Mouse (Mus musculus): Measurements from ENCODE around the gene Strip1.

The Strip1 gene

GRCm38 (mm10) chr3:107627641-107628040 is 3.9 kb downstream of the Strip1 start:
- no peak for DNase-seq

GRCm38 (mm10) chr3:107626751-107627150 is 4.7 kb downstream of the Strip1 start:
- DNase-seq: no peak

DNA sequence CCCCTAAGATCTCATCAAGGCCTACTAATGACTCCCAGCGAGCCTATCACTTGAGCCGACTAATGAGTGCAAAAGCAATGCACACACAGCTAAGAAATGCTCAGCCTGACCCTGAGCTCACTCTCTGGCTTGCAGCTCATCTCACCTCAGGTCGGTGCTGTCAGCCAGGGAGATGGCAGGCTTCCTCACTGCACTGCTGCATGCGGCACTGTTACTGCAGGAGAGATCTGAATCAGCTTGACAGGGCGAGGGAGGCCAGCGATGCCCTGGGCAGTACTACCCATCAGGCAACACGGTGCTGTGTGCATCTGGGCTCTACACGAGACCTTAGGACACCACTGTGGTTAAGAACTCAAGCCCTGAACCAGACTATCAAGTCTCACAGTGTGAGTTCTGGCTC is 6.0 kb downstream of the Strip1 start:
- no peak for DNase-seq

DNA sequence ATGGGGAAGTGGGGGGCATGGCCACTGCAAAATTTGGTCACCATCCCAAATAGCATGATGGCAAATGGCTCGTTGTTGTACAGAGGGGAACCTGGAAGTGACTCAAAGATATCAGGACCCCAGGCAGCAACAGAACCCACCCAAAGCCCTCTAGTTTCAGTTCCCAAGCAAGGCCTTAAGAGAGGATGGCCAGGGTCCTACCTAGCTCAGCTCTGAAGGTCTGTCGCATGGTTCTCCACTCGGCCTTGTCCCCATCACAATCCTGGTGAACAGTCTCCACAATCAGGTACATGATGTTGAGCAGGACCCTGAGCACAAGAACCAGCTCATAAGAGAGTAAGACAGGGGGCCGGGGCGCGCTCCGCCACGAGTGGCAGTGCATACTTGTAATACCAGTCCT is 7.1 kb downstream of the Strip1 start:
- no peak for DNase-seq

- DNase-seq: no peak
Measured at GRCm38 (mm10) chr3:107622537-107622936, 9.0 kb downstream of the Strip1 start.

DNA sequence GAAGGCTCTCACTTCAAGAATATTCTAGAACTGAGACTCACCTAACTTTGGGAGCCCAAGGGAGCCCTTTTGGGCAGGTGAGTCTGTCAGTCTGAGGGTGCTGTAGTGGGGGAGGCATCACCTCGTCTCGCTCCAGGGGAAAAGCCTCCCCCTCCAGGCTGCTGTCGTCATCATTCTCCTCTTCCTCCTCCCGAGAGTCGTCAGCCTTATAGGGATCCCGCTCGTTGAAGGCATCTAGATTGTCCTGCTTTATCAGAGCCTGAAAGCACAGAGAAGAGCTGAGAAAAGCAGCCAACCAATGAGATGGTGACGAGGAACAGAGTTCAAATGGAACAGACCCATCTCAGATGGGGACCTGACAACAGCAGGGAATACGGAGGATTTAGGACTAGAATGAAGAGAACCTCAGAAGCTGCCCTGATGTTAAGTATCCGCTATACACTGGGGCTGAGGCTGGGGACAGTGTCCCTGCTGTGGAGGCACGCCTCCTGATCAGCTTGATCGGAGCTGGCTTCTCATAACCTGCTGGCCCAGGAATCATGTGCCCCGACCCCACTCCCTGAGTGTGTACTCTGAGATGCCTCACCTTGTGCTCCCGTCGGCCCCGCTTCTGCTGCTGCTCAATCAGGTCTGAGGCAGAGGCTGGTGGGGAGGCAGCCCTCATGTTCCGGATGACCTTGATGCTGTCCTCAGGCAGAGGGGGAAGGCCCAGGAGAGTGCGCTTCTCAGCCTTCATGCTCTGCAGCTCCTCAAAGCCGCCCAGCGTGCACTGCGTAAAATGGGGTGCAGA is 10.0 kb downstream of the Strip1 start:
- DNase-seq: no peak

GRCm38 (mm10) chr3:107619911-107620310 is 11.6 kb downstream of the Strip1 start:
- DNase-seq: no peak

DNA sequence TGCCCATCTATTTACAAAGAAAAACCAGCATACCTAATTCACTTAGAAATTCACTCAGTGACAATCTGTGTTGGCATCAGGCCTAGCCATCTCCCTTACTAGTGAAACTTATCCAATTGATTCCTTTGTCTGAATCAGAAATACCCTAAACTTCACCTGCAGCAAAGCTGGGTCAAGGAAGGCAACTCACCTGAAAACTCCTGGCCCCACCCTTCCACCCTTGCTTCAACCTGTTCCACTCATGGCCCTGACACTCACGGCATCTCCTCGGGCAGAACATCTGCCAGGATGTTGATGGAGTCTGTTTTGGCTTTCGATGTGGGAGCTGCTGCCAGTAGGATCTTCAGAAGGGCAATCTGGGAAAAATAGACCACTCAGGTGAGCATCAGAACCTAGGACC is 13.7 kb downstream of the Strip1 start:
- no peak for DNase-seq

DNA sequence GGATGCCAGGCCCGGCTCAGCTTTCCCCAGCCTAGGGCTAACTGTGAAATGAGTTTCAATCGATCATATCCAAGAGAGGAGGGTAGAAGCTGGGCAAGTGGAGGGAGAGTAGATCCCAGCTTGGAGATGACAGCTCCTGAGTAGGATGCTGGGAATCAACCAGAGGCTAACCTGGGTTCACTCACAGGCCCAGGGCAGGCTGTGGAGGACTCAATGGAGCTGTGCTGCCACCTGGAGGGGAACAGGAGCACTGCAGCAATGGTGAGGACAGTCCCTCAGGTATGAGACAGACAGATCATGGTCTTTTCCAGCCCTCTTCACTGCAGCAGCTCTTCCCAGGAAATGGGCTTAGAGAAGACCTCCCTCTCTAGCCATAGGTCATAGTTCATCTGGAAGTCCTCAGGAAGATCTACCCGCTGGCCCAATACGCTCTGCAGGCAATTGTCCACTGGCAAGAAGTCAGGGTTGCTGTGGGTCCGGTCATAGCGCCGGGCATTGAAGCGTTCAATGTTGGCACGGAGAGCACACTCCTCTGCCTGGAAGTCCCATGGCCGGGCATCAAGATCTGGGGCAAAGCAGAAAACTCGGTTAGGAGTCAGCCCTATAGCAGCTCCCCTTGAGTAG is 18.5 kb downstream of the Strip1 start:
- DNase-seq: peak; percentile 74 to 76

GRCm38 (mm10) chr3:107611394-107611793 is 20.1 kb downstream of the Strip1 start:
- DNase-seq: no peak

DNA sequence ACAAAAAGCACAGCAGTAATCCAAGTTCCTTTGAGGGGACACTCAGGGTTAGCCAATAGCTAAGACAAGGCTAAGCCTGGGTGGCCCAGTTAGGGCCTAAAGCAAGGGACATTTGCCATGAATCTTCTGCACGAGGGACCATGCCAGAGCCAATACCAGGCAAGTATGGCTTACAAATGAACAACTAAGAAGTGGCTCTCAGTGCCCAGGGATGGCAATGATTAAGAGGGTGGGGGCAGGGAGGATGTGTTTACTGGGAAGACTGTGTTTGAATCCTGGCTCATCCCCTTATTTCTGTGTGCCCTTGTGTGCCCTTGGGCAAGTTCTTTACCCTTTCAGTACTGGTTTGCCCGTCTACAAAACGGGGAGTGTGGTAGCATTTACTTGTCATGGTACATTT is 22.1 kb downstream of the Strip1 start:
- no peak for DNase-seq

- DNase-seq: no peak
Measured at GRCm38 (mm10) chr3:107608808-107609207, 22.7 kb downstream of the Strip1 start.

DNA sequence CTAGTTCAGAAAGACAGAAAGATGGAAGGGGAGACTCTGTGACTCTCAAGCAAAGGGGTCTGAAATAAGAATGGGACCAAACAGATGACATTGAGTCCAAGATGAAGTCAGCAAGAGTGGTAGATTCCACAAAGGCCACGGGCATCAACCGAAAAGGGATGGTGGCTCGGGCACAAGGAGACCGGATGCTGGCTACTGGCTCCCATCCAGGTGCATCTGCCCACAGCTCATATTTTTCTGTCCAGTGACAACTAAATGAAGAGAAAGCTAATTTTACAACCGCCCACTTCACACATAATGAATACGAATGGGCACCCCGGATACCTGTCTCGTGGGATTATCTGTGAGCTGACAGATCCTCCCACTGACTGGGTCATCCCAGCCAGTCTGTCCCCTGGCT is 24.3 kb downstream of the Strip1 start:
- DNase-seq: no peak

DNA sequence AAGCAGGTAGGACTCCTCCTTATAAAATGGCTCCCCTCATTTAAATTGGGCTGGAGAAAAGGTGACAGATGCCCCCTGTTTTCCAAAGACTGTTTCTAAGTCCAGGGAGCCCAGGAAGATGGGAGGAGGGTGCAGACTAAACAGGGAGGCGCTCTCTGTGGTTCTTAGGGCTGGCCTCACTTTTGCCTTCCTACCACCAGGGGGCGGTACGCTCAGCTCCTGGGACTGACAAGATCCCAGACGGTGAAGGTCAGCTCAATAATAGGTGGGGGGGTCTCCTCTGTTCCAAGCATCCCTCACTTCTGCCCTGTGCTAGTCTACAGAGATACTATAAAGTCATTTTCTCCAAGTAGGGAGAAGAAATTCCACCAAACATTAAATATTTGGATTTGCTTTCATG is 26.2 kb downstream of the Strip1 start:
- DNase-seq: peak; percentile 79 to 80

DNA sequence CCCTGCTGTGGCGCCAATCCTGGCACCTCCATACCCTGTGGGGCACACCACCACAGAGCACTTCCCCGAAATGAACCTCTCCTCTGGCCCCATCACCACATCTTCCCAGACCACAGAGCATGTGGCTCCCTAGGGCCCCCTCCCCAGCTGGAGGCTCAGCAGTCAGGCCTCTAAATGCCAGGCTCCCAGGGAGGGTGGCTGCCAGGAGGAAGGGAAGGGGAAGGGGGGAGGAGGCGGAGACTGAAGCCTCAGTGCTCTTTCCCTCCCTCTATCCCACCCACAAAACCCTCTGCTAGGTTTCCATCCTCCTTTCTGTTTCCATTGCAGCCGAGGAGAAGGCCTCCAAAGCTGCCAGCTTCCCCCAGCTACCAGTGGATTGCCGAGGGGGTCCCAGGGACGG is 31.4 kb downstream of the Strip1 start:
- DNase-seq: no peak

- no peak for DNase-seq
Measured at GRCm38 (mm10) chr3:107597586-107598389, 33.7 kb downstream of the Strip1 start.

DNA sequence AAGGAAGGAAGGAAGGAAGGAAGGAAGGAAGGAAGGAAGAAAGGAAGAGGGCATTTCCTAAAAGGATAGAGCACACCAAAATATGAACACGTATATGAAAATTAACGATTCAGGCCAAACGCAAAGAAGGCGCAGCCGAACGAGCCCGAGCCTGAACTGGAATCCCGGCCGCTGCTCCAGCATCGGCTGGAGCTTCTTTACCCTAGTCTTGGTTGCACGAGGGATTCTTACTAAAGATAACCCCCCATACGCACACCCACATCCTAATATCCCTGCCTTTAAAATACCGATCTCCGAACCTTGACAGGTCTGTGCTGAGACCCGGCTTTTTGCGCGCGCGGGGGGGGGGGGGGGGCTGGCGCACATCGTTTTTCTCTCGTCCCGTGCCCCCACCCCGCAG is 34.4 kb downstream of the Strip1 start:
- no peak for DNase-seq

GRCm38 (mm10) chr3:107596559-107596958 is 34.9 kb downstream of the Strip1 start:
- peak; percentile 22 to 37 for DNase-seq

GRCm38 (mm10) chr3:107595938-107596461 is 35.5 kb downstream of the Strip1 start:
- peak in 1 of 2 experiments; percentile 23 for DNase-seq

- DNase-seq: peak; percentile 23 to 40
Measured at GRCm38 (mm10) chr3:107595264-107595937, 36.1 kb downstream of the Strip1 start.

DNA sequence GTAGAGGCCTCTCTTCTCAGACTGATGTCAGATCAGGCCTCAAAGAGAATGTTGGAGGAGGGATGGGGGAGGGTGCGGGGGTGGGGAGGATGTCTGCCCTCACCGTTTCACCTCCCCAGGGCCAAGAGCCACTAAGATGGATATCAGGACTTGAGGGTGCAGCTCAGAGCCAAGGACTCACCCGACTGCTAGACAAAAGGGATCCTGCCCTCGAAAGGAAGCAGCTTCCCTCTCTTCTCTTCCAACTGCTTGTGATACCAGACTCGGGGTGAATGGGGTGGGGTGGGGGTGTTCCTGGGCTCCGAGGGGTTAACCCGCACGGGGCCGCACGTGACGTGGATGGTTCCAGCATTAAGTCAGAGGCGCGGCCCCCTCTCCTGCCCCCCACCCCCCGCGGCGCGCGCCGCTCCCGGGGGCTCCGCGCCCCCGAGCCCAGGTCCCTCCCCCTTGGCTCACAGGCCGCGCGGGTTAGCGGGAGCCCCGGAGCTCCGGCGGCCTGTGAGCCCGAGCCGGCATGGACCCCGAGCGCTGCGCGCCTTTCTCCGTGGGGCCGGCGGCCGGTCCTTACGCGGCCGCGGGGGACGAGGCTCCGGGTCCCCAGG is 36.7 kb downstream of the Strip1 start, which contains the start of gene Alx3:
TSS of gene Alx3 (plus strand) at position 370 of the 602 bp plus-strand sequence.
- no peak for DNase-seq

GRCm38 (mm10) chr3:107593632-107594031 is 37.9 kb downstream of the Strip1 start:
- no peak for DNase-seq
